Mouse (Mus musculus) urinary bladder, adult 18-20 months (tissue): ENCODE measurements around the gene Samhd1.
A peak's percentile ranks its signal among the peaks of the same experiment; 100 is the strongest.

ENCODE experiments used
- DNase-seq, 2 experiments: peaks; one replicate each; pipeline ENCODE4 v3.0.0; 2022; ENCODE audit warnings: low spot score in 2 of 2, mixed read lengths in 2 of 2

Gene Samhd1

DNA sequence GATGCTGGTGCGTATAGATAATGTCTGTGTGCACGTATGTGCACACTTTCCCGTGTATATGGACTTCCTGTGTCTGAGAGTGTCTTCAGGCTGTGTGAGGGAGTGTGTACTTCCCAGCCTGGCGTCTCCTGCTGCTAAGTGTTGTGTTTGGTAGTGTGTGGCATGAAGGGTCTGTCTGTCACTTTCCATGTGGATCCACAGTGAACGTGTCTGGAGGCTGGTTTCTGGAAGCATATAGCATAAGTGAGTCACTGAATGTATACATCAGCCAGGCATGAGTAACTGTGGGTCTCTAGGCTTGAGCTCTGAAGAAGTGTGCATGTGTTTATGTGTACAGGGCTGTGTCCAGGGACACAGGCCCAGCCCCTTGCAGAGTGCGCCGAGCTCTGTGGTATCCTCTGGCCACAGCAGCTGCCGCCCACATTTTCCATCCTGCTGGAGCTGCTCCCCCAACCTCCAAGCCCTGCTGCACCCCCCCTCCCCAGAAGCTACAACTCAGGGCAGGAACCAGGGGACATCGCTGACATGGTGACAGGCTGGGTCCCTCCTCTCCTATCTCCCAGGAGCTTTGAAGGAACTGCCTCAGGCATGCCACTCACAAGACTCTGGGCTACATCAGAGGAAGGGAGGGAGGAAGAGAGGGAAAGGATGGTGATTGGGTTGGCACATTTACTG is 61.5 kb downstream of the Samhd1 start:
- DNase-seq = no peak

DNA sequence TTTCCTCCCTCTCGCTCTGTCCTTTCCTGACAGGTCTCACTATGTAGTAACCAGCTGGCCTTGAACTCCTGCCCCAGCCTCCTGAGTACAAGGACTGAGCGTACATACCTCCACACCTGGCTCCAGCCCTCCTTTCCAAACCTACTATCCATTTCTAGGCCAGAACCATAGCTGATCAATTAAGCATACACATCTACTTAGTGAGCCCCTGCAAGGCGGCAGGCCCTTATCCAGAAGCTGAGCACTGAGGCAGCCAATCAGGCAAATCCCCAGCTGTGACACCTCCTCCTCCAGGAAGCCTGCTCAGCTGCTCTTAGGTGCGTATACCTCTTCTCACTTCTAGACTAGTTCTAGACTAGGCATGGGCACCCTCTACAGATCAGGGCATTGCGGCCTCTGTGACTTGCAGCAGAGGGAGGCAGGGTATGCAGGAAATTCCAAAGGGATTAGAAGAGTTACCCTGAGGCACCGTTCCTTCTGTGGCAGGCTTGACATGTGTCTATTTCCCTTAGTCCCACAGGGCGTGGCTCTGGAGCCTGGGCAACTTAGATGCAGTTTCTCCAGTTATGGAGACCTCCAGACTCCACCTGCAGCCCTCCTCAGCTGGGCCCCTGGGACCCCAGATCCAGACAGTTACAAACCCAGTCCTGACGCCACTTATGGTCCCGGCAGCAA is 62.6 kb downstream of the Samhd1 start:
- DNase-seq = no peak

DNA sequence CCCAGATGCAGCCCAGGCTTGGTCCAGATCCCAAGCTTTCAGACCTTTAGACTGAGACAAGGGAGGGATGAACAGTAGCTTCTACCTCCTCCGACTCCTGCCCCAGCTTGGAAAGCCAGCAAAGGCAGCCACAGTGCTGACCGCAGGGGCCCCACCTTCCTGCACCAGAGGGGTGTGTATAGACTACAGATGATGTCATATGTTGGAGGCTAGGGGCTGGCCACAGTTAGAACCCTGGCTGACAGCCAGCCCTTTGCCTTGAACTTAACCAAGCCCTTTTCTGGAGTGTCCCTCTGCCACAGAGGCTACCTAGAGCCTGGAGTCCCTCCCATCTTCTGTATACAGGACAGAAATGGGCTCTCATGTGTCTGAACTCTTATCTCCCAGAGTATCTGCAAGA is 63.5 kb downstream of the Samhd1 start:
- peak in 1 of 2 experiments; percentile 32 for DNase-seq

DNA sequence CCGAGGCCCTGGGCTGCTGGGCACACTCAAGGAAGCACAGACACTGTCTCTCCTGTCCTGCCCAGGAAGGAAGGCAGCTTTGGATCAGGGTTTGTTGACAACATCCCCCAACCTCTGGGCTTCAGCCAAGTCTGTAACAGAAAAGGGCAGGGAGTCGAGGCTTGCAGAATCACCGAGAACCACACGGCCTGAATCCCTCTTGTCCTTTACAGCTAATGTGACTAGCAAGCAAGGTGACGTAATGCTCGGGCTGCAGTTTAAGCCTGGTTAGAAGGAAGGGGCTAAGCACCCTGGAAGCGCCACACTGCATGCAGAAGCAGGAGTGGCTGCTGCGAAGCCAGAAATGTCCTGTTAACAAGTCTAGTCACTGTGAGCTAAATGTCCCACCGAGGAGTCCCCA is 64.7 kb downstream of the Samhd1 start:
- no peak for DNase-seq

DNA sequence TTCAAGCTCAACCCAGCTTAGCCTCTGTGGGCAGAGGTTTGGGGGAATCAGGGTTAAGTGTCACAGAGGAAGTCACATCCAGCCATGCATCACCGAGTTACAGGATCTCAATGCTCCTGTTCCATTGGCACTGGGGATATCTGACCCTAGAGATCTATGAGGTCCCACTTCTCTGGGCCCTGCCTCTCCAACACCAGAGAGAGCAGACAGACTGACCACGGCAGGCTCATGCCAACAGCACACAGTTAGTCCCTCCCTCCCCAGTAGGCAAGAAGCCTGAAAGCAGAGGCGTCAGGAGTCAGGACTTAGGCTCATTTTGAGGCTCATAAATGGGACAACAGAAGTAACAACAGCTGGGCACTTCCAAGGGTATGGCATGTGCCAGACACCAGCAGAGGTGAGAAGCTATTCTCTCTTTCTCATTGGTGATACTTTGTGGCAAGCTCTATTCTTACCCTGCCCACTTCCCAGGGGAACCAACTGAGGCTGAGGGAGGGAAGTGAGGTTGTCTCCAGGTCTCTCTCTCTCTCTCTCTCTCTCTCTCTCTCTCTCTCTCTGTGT is 65.2 kb downstream of the Samhd1 start:
- DNase-seq = no peak

DNA sequence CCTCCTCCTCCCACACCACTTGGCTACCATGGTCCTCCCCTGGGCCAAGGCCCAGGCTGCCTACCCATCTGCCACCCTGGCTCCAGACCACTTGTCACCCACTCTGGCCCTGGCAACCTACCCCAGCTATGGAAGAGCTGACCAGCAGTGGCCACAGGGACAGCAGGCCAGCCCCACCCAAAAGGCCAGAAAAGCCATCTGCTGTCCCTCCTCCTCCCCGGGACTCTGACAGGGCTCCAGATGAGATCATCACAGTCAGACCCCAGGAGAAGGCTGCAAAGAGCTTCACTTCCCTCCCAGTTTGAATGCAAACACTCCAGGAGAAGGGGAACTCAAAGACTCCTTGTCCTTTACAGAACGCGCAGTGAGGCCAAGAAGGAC is 65.7 kb downstream of the Samhd1 start:
- no peak for DNase-seq

DNA sequence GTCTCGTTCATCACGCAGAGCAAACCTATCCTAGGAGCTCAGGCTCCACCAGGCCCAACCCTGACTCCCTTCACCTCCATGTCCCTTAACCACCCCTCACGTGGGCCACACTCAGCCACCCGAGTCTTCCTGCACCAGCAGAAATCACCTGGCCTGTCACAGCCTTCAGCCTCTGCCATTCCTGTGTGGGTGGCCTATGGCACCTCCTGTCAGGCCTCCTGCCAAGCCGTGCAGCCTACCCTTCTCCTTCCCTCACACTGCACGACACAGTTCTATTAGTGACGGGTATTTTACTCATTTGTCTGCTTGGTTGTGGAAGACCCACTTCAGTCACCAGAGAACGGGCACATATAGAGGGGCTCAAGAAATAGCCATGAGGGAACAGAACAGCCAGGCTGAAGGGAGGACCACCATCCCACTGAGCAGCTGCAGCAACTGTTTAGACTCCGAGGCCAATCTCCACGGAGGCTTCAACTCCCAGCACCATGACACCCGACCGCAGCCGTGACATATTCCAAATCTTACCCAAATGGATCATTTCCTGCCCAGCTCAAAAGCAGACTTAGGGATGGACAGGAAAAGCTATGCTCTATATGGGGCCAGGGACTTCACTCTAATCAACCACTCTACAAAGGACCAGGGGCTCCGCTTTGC is 66.2 kb downstream of the Samhd1 start:
- no peak for DNase-seq

DNA sequence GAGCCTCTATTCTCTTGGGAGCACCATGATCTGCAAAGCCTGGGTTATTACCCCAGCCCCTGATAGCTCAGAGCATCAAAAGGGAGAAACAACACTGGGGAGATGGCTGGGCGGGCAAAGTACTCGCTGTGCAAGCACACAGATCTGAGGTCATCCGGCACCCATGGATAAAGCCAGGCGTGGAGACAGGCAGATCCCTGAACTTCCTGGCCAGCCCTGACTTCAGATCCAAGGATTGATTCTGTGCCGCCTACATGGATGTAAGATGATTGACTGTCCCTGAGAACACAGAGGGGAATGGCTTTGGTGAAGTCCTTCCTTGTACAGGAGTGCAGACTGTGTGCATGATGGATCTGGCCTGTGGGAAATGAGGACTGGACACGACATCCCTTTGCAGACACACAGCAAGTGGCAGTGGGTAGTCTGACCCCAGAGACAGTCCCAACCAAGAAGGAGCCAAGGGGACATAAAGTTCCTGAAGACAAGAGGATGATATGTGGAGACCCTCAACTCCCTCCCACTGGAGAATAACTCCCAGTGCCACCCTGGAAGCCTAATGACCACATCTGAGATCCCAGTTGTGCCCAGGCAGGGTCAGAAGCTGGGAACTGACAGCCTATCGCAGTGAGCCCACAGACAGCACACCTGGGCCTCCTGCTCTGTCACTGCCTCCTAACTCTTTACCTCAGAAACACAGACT is 68.2 kb downstream of the Samhd1 start:
- no peak for DNase-seq

DNA sequence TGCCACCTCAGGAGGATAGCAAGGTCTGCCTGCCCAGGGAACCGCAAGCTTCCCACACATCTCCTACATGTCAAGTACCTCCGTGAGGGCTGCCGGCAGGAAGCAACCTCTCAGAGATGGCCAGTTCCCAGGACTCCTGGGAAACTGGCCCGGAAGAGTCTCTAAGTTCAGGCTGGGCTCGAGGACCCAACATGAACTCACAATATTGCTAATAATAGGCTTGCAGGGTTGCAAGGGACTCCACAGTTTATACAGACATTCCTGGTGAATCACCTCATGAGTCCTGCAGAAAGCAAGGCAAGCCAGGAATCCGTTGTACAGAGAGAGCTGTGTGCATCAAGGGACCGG is 69.2 kb downstream of the Samhd1 start:
- DNase-seq = no peak

DNA sequence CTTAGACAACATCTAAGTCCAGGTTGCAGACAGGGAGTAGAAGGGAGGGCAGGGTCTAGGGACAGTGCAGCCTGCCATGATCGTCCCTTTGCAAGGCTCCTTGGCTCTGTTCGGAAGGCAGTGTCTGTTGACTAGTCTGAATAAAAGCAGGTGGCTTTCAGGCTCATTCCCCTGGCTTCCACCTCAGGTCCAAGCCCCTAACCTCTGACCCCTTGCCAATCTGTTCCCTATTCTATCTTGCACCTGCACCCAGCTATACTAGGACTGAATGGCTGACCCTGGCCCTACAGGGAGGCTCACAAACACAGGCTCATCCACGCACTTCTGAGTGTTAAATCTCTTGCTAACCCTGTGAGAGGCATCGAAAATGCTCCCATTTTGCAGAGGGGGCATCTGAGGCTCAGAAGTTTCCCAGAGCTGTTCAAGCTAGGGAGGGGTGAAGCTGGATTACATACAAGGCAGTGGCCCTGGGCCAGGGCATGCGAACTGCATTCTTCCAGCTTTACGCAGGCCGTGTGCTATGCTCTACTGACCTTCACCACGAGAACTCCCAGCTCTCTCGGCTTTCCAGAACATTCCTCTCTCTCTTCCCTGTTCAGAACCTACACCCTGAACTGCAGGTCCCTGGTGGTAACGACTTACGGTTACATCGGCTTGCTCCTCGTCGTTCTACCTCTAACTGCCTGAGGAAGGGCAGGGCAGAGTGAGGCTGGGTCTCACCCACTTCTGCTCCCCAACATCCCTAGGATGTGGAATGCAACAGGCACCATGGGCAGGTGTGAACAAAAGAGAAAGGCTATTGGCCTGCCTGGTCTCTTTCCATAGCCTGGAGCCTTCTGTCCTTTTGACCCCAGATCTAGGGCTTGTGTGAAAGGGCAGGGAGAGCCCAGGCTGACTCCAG is 69.8 kb downstream of the Samhd1 start:
- no peak for DNase-seq

DNA sequence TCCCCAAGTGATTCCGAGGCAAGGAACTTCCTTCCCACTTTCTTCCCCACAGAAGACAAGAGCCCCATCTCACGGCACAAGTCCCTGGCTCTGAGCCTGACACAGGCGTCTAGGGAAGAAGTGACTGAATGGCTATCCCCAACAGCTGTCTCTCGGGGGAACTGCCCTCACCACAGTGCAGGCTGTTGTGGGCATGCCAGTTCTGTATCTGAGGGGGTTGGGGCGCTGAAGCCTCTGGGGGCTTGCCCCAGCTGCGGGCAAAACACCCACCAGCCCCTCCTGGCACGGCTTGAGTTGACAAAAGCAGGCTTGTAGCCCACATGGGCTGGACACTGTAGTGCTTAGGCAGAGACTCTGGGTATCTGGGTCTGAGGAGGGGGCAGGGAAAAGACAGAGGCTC is 70.9 kb downstream of the Samhd1 start:
- DNase-seq = no peak

DNA sequence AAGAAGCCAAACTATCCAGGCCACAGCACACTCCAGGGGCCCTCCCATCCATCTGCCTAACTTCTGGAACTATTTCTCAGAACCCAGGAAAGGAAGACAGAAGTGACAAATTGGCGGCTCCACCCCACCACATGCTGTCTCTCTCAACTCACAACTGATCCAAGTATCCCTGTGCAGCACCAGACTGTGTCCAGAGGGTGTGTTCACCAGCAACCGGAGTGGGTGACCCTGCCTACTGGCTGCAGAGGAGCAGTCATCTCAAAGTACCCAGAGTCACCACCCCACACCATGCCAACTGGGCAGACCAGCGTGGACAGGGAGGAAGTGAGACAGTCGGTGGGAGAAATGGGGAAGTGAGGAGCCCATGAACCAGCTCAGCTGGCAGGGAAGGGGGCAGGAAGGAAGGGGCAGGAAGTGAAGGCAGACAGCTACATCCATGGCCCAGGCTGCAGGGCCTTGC is 71.8 kb downstream of the Samhd1 start:
- no peak for DNase-seq

DNA sequence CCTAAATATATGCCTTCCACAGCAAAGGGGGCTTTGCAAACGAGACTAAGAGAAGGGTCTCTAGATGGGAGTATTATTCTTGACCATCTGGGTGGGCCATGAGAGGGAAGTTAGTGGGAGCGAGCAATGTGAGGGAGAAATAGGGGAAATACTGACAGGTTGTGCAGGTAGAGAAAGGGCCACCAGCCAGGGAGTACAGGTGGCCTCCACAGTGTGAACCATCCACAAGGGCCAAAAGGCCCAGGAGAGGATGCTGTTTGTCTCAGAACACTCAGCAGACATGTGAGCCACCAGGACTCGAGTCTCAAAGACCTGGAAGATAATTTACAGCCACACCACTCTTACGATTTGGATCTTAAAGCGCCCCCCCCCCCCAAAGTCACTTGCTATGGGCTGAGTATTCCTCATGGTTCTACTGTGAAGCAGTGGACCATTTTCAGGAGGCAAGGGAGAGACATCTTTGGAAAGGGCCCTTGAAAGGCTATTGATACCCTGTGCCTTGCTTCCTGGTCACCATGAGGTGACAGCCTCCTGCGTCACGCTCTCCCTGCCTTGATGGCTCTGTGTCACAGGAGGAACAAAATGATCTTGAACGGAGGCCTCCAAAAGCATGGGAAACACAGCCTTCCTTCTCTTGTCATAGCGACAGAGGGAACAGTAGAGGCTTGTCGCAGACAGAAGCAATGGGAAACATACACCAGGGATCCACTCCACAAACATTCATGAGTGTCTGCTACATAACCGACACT is 74.3 kb downstream of the Samhd1 start:
- no peak for DNase-seq

DNA sequence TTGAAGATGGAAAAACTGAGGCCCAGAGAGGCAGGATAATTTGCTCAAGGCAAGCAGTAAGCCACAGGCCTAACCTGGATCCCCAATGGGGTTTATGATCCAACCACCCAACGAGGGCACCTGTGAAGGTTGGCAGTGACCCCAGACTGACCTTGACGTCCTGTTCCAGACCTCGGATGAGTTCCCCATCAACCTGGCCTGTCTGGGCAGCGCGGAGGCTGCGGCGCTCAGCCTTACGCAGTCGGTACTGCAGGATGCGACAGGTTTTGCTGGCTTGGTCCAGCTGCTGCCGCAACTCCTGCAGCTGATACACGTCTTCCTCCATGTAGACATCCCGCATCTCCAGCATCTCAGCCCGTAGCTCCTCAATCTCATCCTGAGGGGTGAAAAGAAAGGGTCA is 75.0 kb downstream of the Samhd1 start:
- DNase-seq = no peak

DNA sequence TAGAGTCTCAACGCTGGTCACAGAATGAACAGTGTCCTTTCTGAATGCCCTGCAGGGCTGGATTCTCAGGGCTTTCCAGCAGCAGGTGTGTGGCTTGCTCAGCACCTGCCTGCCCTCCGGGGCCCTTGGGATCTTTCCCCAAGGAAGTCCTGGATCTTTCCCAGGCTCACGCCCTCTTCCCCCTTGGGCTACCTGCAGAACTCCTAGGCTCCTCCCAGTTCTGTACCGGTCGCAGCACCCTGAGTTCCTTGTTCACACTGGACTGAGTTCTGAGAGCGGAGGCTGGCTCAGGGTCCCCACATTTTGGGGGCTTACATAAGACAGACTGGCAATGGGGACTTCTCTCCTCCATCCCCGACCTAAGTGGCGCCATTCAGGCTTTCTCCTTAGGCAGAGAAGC is 75.9 kb downstream of the Samhd1 start:
- no peak for DNase-seq

DNA sequence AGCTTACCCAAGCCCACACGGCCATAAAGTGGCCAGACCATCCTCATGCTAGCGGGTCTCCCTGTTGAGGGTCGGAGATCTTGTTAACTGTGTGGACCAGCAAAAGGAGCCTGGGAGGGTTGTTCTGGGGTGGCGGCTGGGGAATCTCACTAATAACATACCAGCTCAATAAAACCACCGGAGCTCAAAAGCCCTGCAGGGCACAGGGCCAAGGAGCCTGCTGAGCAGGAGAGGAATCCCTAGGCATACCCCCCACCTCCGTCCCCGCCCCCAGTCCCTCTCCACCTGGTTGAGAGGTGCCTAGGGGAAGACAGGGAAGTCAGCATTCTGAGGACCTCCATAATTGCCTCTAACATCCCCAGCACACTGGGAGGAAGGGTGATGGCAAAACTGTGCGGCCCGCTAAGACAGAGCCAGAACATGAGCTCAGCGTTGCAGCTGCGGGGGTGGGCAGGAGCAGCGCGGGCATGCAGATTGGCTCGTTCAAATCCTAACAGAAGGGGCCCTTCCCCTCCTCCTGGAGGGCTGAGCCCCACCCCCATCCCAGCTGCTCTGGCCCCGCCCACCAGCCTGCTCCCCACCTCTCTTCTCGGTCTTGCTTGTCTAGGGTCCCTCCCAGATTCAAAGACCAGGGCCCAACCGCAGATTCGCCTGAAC is 76.6 kb downstream of the Samhd1 start:
- DNase-seq = no peak

DNA sequence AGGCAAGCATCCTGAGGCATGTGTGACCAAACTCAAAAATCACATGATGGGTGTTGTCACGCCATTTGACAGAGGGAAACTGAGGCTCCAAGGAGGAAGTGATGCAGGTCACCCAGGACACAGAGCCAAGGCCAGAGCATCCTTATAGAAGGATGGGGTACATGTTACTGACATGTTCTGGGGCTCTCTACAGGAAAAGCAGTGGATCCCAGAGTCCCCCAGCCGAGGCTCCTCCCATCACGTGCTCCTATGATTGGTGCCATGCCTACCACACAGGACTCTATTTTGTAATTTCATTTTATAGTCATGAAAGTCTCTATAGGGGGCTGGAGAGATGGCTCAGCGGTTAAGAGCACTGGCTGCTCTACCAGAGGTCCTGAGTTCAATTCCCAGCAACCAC is 77.3 kb downstream of the Samhd1 start:
- DNase-seq = no peak

DNA sequence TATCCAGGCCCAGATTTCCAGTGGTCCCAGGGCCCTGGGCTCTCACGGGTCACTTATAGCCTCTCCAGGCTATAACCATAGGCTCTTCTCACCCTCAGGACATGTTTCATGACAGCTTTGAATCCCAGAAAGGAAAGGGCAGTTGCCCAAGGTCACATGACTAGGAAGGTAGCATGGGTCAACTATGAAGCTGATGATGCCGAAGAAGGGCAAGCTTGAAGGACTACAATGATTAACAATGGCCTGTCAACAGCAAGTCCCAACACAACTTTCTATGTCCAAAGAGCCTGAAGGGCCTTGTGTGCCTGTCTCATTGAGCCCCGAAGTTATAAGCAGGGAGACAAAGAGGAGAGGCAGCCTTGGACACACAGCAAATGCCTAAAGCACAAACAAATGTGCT is 77.9 kb downstream of the Samhd1 start:
- no peak for DNase-seq

DNA sequence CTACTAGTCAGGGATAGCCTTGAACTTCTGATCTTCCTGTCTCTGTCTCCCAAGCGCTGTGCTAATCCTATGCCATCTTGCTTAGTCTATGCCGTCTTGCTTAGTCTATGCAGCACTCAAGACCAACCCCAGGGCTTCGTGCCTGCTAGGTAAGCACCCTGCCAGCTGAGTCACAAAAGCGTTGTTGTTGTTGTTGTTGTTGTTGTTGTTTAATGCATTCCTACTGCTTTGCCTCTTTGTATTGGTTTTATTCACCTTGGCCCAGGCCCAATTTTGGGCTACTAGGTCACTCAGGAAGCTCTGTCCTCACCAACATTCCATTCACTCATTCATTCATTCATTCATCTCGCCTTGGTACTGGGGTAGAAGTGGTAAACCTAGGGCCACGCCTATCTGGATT is 79.3 kb downstream of the Samhd1 start:
- DNase-seq = no peak

DNA sequence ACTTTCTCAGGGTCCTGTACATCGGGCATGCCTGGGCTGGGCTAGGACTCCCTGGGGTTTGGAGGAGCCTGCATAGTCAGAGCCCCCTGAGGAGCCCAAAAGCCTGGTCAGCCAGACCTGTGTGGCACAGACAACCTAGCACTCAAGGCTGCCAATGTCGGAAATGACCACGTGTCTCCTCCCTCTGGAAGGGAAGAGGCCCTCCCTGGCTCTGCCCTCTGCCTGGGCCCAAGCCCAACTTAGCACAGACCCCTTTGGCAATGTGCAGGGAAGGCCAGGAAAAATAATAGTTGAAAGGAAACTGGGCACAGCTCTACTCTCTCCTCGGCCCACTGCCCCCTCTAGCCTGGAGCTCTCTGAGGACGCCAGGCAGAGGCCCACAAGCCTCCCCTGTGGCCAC is 80.2 kb downstream of the Samhd1 start:
- DNase-seq = no peak
